Mouse (Mus musculus): ENCODE measurements at regions not wholly inside any gene's neighbourhood (a gene's known extent, or its start where the extent isn't known, plus 50 kb on each side); places are given as distances from the start of the nearest gene placed in this dataset.

DNA sequence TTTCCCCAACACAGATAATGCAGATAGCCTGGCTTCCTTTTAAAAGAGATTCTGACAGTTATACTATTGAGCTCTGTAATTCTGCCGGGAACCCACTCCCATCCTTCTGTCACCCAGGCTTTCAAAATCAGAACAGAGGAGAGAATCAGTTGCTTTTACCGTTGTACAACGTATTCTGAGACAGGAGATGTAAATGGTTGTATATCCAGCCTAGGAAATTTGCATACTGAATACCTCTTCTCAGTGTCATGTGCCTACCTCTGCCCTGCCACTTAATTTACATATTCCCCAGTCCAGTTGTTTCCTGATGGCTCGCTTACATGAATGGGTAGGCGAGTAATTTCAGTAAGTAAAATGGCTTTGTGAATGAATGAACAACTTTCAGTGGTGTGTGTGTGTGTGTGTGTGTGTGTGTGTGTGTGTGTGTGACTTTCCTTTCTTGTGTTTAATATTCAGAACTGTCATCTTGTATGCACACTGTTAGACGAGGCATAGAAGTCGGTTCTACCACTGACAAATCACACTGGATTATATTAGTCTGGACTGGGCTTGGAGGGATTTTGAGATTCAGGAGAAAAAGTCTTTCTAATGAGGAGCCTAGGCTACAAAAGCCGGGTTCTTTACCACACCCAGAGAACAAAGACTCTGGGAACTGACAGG lies 282.2 kb upstream of the Cdh6 start:
- Histone ChIP-seq H3K9ac (ENCODE audit: low read depth, low read length) (no peak overlapping the region), H3K4me2 (replicated peaks; ENCODE audit: low read depth) (no peak overlapping the region), H3K4me3 (ENCODE audit: low read depth, low read length) (no peak overlapping the region), H3K4me1 (replicated peaks; ENCODE audit: control insufficient read depth, insufficient read depth, low read length) (no peaks in the 10 kb centered on the region), H3K27me3 (replicated peaks; ENCODE audit: control insufficient read depth, insufficient read depth, low read length) (no peaks in the 10 kb centered on the region), H3K36me3 (ENCODE audit: control insufficient read depth, insufficient read depth) (no peaks in the 10 kb centered on the region), H3K27ac (ENCODE audit: low read depth, low read length) (no peak overlapping the region), H3K9me3 (ENCODE audit: control insufficient read depth) (no peaks in the 10 kb centered on the region)
- no peak for ATAC-seq
- no peak for TF ChIP-seq CTCF (IDR thresholded peaks at IDR 0.05; ENCODE audit: low read depth)
- WGBS = 80% methylated on average over 8 of the region's 8 CpGs

DNA sequence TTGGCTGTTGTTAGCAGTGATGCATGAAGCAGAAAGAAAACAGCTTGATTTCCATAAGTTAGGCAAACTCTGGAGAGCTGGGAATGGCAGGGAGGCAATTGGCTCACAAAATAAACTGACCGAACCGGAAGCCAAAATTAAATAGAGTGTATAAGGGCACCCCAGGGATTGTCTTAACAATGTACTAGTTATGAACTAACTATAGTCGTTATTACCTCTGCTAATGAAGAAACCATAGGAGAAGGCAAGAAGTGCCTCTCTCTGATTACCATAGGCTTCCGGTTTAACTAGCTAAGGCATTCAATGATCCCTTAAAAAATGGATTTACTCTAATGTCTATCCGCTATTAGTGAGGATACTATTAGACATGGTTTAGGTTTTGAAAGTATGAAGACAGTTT lies 276.9 kb upstream of the Cdh6 start:
- H3K4me3 ChIP-seq (ENCODE audit: low read depth, low read length) = no peak overlapping the region
- no peak overlapping the region for H3K27ac ChIP-seq (ENCODE audit: low read depth, low read length)
- H3K9ac ChIP-seq (ENCODE audit: low read depth, low read length) = no peak overlapping the region
- H3K4me2 ChIP-seq (replicated peaks; ENCODE audit: low read depth) = no peak overlapping the region
- ATAC-seq = no peak
- H3K9me3 ChIP-seq (ENCODE audit: control insufficient read depth) = no peaks in the 10 kb centered on the region
- no peaks in the 10 kb centered on the region for H3K27me3 ChIP-seq (replicated peaks; ENCODE audit: control insufficient read depth, insufficient read depth, low read length)
- TF ChIP-seq CTCF (IDR thresholded peaks at IDR 0.05; ENCODE audit: low read depth) = no peak
- H3K36me3 ChIP-seq (ENCODE audit: control insufficient read depth, insufficient read depth) = no peaks in the 10 kb centered on the region
- no peaks in the 10 kb centered on the region for H3K4me1 ChIP-seq (replicated peaks; ENCODE audit: control insufficient read depth, insufficient read depth, low read length)
- WGBS = 86% methylated on average over 5 of the region's 5 CpGs

DNA sequence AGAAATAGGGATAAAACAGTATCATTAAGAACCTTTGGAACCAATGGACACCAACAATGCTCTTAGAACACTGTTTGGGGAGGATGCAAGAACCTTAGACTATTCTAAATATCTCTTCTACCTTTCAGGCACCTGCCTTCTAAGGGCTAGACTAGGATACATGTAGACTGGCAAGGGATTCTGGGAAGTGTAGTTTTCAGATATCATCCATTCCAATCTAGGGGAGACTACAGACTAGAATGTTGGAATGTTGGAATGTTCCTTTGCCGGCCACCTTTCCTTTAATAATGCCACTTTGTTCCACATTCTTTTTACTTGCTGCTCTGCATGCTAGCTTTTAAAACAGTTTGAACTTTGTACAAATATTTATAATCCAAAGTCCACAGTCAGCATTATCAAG lies 261.1 kb upstream of the Cdh6 start:
- no peak for TF ChIP-seq CTCF (IDR thresholded peaks at IDR 0.05; ENCODE audit: low read depth)
- Histone ChIP-seq H3K27me3 (replicated peaks; ENCODE audit: control insufficient read depth, insufficient read depth, low read length) (no peaks in the 10 kb centered on the region), H3K27ac (ENCODE audit: low read depth, low read length) (no peak overlapping the region), H3K9me3 (ENCODE audit: control insufficient read depth) (no peaks in the 10 kb centered on the region), H3K9ac (ENCODE audit: low read depth, low read length) (no peak overlapping the region), H3K36me3 (ENCODE audit: control insufficient read depth, insufficient read depth) (no peaks in the 10 kb centered on the region), H3K4me1 (replicated peaks; ENCODE audit: control insufficient read depth, insufficient read depth, low read length) (no peaks in the 10 kb centered on the region), H3K4me2 (replicated peaks; ENCODE audit: low read depth) (no peak overlapping the region), H3K4me3 (ENCODE audit: low read depth, low read length) (no peak overlapping the region)
- 26% methylated on average over 1 of the region's 1 CpGs for WGBS
- ATAC-seq = no peak

DNA sequence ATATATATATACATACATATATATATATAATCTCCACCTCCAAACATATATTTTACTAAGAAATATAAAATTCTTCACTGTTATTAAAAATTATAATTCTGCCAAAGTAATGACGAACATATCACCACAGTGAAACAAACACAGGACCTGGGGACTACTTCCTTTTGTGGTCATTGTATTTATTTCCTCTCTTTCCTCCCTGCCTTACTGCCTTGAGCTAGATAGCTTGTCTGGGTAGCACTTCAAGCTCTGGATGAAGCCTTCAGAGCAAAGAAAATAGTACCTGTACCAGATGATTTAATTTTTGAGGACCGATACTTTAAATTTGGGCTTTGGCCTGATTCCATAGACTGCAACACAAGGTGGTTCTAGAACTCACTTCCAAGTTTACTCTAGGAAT lies 259.5 kb upstream of the Cdh6 start:
- no peaks in the 10 kb centered on the region for H3K9me3 ChIP-seq (ENCODE audit: control insufficient read depth)
- no peak overlapping the region for H3K9ac ChIP-seq (ENCODE audit: low read depth, low read length)
- no peak overlapping the region for H3K4me3 ChIP-seq (ENCODE audit: low read depth, low read length)
- no peak for ATAC-seq
- no peaks in the 10 kb centered on the region for H3K36me3 ChIP-seq (ENCODE audit: control insufficient read depth, insufficient read depth)
- no peak overlapping the region for H3K27ac ChIP-seq (ENCODE audit: low read depth, low read length)
- 82% methylated on average over 2 of the region's 2 CpGs for WGBS
- TF ChIP-seq CTCF (IDR thresholded peaks at IDR 0.05; ENCODE audit: low read depth) = no peak
- H3K27me3 ChIP-seq (replicated peaks; ENCODE audit: control insufficient read depth, insufficient read depth, low read length) = no peaks in the 10 kb centered on the region
- H3K4me2 ChIP-seq (replicated peaks; ENCODE audit: low read depth) = no peak overlapping the region
- no peaks in the 10 kb centered on the region for H3K4me1 ChIP-seq (replicated peaks; ENCODE audit: control insufficient read depth, insufficient read depth, low read length)

DNA sequence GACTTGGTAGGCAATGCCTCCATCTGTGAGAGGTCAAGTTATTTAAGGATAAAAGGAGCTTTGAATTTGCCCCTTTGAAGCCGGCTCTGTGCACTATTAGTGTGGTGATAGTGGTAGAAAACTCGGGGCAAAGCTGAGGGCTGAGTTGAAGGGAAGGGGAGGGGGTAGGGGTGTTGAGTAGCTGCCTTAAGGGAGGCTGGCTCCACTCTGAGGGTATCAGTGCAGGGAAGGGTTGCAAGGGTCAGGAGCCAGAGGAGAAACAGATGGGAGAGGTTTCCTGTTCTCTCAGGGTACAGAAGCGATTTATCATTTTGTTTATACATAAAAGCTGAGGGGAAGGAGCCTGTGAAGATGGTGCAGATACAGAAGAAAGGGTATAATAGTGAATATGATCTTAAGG lies 246.1 kb upstream of the Cdh6 start:
- Histone ChIP-seq H3K27ac (ENCODE audit: low read depth, low read length) (no peak overlapping the region), H3K4me2 (replicated peaks; ENCODE audit: low read depth) (no peak overlapping the region), H3K4me1 (replicated peaks; ENCODE audit: control insufficient read depth, insufficient read depth, low read length) (no peaks in the 10 kb centered on the region), H3K9ac (ENCODE audit: low read depth, low read length) (no peak overlapping the region), H3K36me3 (ENCODE audit: control insufficient read depth, insufficient read depth) (no peaks in the 10 kb centered on the region), H3K9me3 (ENCODE audit: control insufficient read depth) (no peaks in the 10 kb centered on the region), H3K4me3 (ENCODE audit: low read depth, low read length) (no peak overlapping the region), H3K27me3 (replicated peaks; ENCODE audit: control insufficient read depth, insufficient read depth, low read length) (no peaks in the 10 kb centered on the region)
- 31% methylated on average over 3 of the region's 3 CpGs for WGBS
- ATAC-seq = no peak
- TF ChIP-seq CTCF (IDR thresholded peaks at IDR 0.05; ENCODE audit: low read depth) = no peak

DNA sequence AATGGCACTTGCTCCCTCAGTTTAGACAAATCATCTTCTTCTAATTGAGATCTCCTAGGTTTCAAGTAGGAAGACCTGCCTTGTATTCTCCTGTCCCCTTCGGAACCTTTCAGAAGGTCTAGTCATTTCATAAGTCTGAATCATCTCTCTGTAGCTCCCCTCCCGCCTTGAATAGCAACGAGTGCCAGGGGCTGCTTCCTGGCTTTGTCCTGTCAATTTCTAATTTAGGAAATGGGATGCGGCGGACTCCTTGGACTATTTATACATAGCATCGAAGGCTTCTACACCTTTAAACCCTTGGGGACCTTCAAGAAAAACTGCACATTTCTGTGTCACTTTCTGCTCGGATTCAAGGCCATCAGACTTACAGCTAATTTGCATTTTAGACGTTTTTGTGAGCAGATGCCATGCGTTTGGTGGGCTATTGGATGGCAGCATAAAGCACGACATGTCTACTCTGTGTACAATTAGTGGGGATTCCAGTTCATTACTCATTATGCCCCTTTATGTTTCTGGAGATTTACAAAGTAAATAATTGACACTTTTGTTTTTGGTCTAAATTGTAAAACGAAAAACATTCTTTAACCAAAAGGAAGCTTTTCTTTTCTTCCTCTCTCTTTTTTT lies 236.7 kb upstream of the Cdh6 start:
- Histone ChIP-seq H3K36me3 (ENCODE audit: control insufficient read depth, insufficient read depth) (no peaks in the 10 kb centered on the region), H3K4me2 (replicated peaks; ENCODE audit: low read depth) (no peak overlapping the region), H3K9ac (ENCODE audit: low read depth, low read length) (no peak overlapping the region), H3K9me3 (ENCODE audit: control insufficient read depth) (no peaks in the 10 kb centered on the region), H3K27me3 (replicated peaks; ENCODE audit: control insufficient read depth, insufficient read depth, low read length) (no peaks in the 10 kb centered on the region), H3K4me1 (replicated peaks; ENCODE audit: control insufficient read depth, insufficient read depth, low read length) (no peaks in the 10 kb centered on the region), H3K4me3 (ENCODE audit: low read depth, low read length) (no peak overlapping the region), H3K27ac (ENCODE audit: low read depth, low read length) (no peak overlapping the region)
- no peak for TF ChIP-seq CTCF (IDR thresholded peaks at IDR 0.05; ENCODE audit: low read depth)
- WGBS = 64% methylated on average over 11 of the region's 11 CpGs
- no peak for ATAC-seq
